Mouse (Mus musculus) cerebellum, adult 9-11 months (tissue): ENCODE data around the gene Gmppa.

Source experiments
- DNase-seq: peaks from one replicate; pipeline ENCODE4 v3.0.0; 2022

Gene Gmppa

GRCm38 (mm10) chr1:75490785-75491551, 55.2 kb downstream of the Gmppa start:
- peak; percentile 33 for DNase-seq

- DNase-seq = no peak
Measured at GRCm38 (mm10) chr1:75492579-75493170, 56.9 kb downstream of the Gmppa start.
